Mouse (Mus musculus): ENCODE results near the gene Gps2.

GRCm38 (mm10) chr11:69910781-69911560 is 2.7 kb upstream of the Gps2 start:
- TF ChIP-seq GATA1 (IDR thresholded peaks at IDR 0.05; ENCODE audit: borderline replicate concordance, low read length) (no peak), FLI1 (IDR thresholded peaks at IDR 0.05; ENCODE audit: low read length) (no peak)
